Mouse (Mus musculus): ENCODE measurements around the gene Prtn3. TPM values are rescaled to one million over a fixed set of nuclear protein-coding genes. Genes with fewer than 3 reads are reported as not detected.

Prtn3 gene
- 2.9 and 5.6 TPM in 2 replicates for polyA plus RNA-seq (2014; fragmentation: Nextera tagmentation; extraction: Ambion mirVana)

GRCm38 (mm10) chr10:79874290-79874862 is at the start of gene Prtn3, which contains the start of gene Plppr3:
Gene Prtn3, plus strand, starts transcription at chr10:79874476.
Gene Plppr3, minus strand, starts transcription at chr10:79874634.
- peak; percentile 77; the same call in 1 of the 2 replicates for ATAC-seq (ENCODE audit: insufficient number of reproducible peaks, insufficient read depth, low FRiP score, low read depth)
- Histone ChIP-seq H3K4me2 (replicated peaks; ENCODE audit: low read depth, low read length) (peak within 1 kb of the TSS; percentile 92), H3K4me3 (ENCODE audit: low read depth, low read length) (peak within 1 kb of the TSS; percentile 76), H3K27ac (ENCODE audit: low read length) (peak within 1 kb of the TSS; percentile 58), H3K4me1 (ENCODE audit: control insufficient read depth, insufficient read depth, low read length) (peaks cover 20% of the 10 kb centered on the region), H3K36me3 (ENCODE audit: control insufficient read depth, insufficient read depth, low read length) (no peaks in the 10 kb centered on the region), H3K9me3 (ENCODE audit: control insufficient read depth, low read depth, low read length) (no peaks in the 10 kb centered on the region), H3K9ac (replicated peaks; ENCODE audit: low read depth, low read length) (peak within 1 kb of the TSS; percentile 82), H3K27me3 (ENCODE audit: control insufficient read depth, insufficient read depth, low read length) (no peaks in the 10 kb centered on the region)
- under 1% methylated on average over 40 of the region's 57 CpGs for WGBS

- no peak for ATAC-seq (ENCODE audit: insufficient number of reproducible peaks, insufficient read depth, low FRiP score, low read depth)
- no peak overlapping the region for H3K27ac ChIP-seq (ENCODE audit: low read length)
- H3K4me1 ChIP-seq (ENCODE audit: control insufficient read depth, insufficient read depth, low read length): no peaks in the 10 kb centered on the region
- H3K9me3 ChIP-seq (ENCODE audit: control insufficient read depth, low read depth, low read length): no peaks in the 10 kb centered on the region
- H3K4me2 ChIP-seq (replicated peaks; ENCODE audit: low read depth, low read length): no peak overlapping the region
- WGBS: 88% methylated on average over 3 of the region's 3 CpGs
- H3K36me3 ChIP-seq (ENCODE audit: control insufficient read depth, insufficient read depth, low read length): no peaks in the 10 kb centered on the region
- no peaks in the 10 kb centered on the region for H3K27me3 ChIP-seq (ENCODE audit: control insufficient read depth, insufficient read depth, low read length)
- no peak overlapping the region for H3K4me3 ChIP-seq (ENCODE audit: low read depth, low read length)
- H3K9ac ChIP-seq (replicated peaks; ENCODE audit: low read depth, low read length): no peak overlapping the region
These were observed 42.7 kb upstream of the Prtn3 start for GRCm38 (mm10) chr10:79831583-79831982.

- 61% methylated on average over 7 of the region's 7 CpGs for WGBS
- no peaks in the 10 kb centered on the region for H3K27me3 ChIP-seq (ENCODE audit: control insufficient read depth, insufficient read depth, low read length)
- no peak overlapping the region for H3K4me3 ChIP-seq (ENCODE audit: low read depth, low read length)
- no peaks in the 10 kb centered on the region for H3K36me3 ChIP-seq (ENCODE audit: control insufficient read depth, insufficient read depth, low read length)
- H3K9ac ChIP-seq (replicated peaks; ENCODE audit: low read depth, low read length): no peak overlapping the region
- no peak overlapping the region for H3K27ac ChIP-seq (ENCODE audit: low read length)
- no peaks in the 10 kb centered on the region for H3K4me1 ChIP-seq (ENCODE audit: control insufficient read depth, insufficient read depth, low read length)
- no peak for ATAC-seq (ENCODE audit: insufficient number of reproducible peaks, insufficient read depth, low FRiP score, low read depth)
- H3K9me3 ChIP-seq (ENCODE audit: control insufficient read depth, low read depth, low read length): no peaks in the 10 kb centered on the region
- H3K4me2 ChIP-seq (replicated peaks; ENCODE audit: low read depth, low read length): no peak overlapping the region
These were observed 42.1 kb upstream of the Prtn3 start for GRCm38 (mm10) chr10:79832026-79832785.

- 72% methylated on average over 9 of the region's 9 CpGs for WGBS
- no peak overlapping the region for H3K4me3 ChIP-seq (ENCODE audit: low read depth, low read length)
- no peaks in the 10 kb centered on the region for H3K9me3 ChIP-seq (ENCODE audit: control insufficient read depth, low read depth, low read length)
- ATAC-seq (ENCODE audit: insufficient number of reproducible peaks, insufficient read depth, low FRiP score, low read depth): no peak
- no peaks in the 10 kb centered on the region for H3K27me3 ChIP-seq (ENCODE audit: control insufficient read depth, insufficient read depth, low read length)
- no peak overlapping the region for H3K9ac ChIP-seq (replicated peaks; ENCODE audit: low read depth, low read length)
- H3K4me1 ChIP-seq (ENCODE audit: control insufficient read depth, insufficient read depth, low read length): no peaks in the 10 kb centered on the region
- H3K36me3 ChIP-seq (ENCODE audit: control insufficient read depth, insufficient read depth, low read length): no peaks in the 10 kb centered on the region
- H3K4me2 ChIP-seq (replicated peaks; ENCODE audit: low read depth, low read length): no peak overlapping the region
- no peak overlapping the region for H3K27ac ChIP-seq (ENCODE audit: low read length)
These were observed 41.5 kb upstream of the Prtn3 start for GRCm38 (mm10) chr10:79832786-79833181.

- Histone ChIP-seq H3K9me3 (ENCODE audit: control insufficient read depth, low read depth, low read length) (no peaks in the 10 kb centered on the region), H3K4me3 (ENCODE audit: low read depth, low read length) (no peak overlapping the region), H3K4me1 (ENCODE audit: control insufficient read depth, insufficient read depth, low read length) (no peaks in the 10 kb centered on the region), H3K9ac (replicated peaks; ENCODE audit: low read depth, low read length) (no peak overlapping the region), H3K27ac (ENCODE audit: low read length) (no peak overlapping the region), H3K36me3 (ENCODE audit: control insufficient read depth, insufficient read depth, low read length) (no peaks in the 10 kb centered on the region), H3K27me3 (ENCODE audit: control insufficient read depth, insufficient read depth, low read length) (no peaks in the 10 kb centered on the region), H3K4me2 (replicated peaks; ENCODE audit: low read depth, low read length) (no peak overlapping the region)
- WGBS: 22% methylated on average over 9 of the region's 9 CpGs
- peak; percentile 49; the same call in 1 of the 2 replicates for ATAC-seq (ENCODE audit: insufficient number of reproducible peaks, insufficient read depth, low FRiP score, low read depth)
These were observed 39.4 kb upstream of the Prtn3 start for GRCm38 (mm10) chr10:79834769-79835398.

GRCm38 (mm10) chr10:79836918-79837317 is 37.4 kb upstream of the Prtn3 start:
- no peaks in the 10 kb centered on the region for H3K27me3 ChIP-seq (ENCODE audit: control insufficient read depth, insufficient read depth, low read length)
- H3K4me3 ChIP-seq (ENCODE audit: low read depth, low read length): no peak overlapping the region
- H3K4me2 ChIP-seq (replicated peaks; ENCODE audit: low read depth, low read length): no peak overlapping the region
- no peaks in the 10 kb centered on the region for H3K9me3 ChIP-seq (ENCODE audit: control insufficient read depth, low read depth, low read length)
- H3K36me3 ChIP-seq (ENCODE audit: control insufficient read depth, insufficient read depth, low read length): no peaks in the 10 kb centered on the region
- no peak overlapping the region for H3K27ac ChIP-seq (ENCODE audit: low read length)
- H3K4me1 ChIP-seq (ENCODE audit: control insufficient read depth, insufficient read depth, low read length): peaks cover 12% of the 10 kb centered on the region; the same call in 1 of the 2 replicates
- no peak for ATAC-seq (ENCODE audit: insufficient number of reproducible peaks, insufficient read depth, low FRiP score, low read depth)
- no peak overlapping the region for H3K9ac ChIP-seq (replicated peaks; ENCODE audit: low read depth, low read length)
- 94% methylated on average over 3 of the region's 3 CpGs for WGBS

GRCm38 (mm10) chr10:79838151-79838550 is 36.1 kb upstream of the Prtn3 start:
- Histone ChIP-seq H3K27ac (ENCODE audit: low read length) (no peak overlapping the region), H3K4me1 (ENCODE audit: control insufficient read depth, insufficient read depth, low read length) (peaks cover 20% of the 10 kb centered on the region; the same call in 1 of the 2 replicates), H3K4me3 (ENCODE audit: low read depth, low read length) (no peak overlapping the region), H3K36me3 (ENCODE audit: control insufficient read depth, insufficient read depth, low read length) (no peaks in the 10 kb centered on the region), H3K27me3 (ENCODE audit: control insufficient read depth, insufficient read depth, low read length) (no peaks in the 10 kb centered on the region), H3K9me3 (ENCODE audit: control insufficient read depth, low read depth, low read length) (no peaks in the 10 kb centered on the region), H3K4me2 (replicated peaks; ENCODE audit: low read depth, low read length) (no peak overlapping the region), H3K9ac (replicated peaks; ENCODE audit: low read depth, low read length) (no peak overlapping the region)
- WGBS: 51% methylated on average over 2 of the region's 2 CpGs
- ATAC-seq (ENCODE audit: insufficient number of reproducible peaks, insufficient read depth, low FRiP score, low read depth): no peak

- ATAC-seq (ENCODE audit: insufficient number of reproducible peaks, insufficient read depth, low FRiP score, low read depth): no peak
These were observed 34.2 kb upstream of the Prtn3 start for GRCm38 (mm10) chr10:79840091-79840490.

More at GRCm38 (mm10) chr10:79840091-79840490, 34.2 kb upstream of the Prtn3 start:
- 89% methylated on average over 3 of the region's 3 CpGs for WGBS
- Histone ChIP-seq H3K27me3 (ENCODE audit: control insufficient read depth, insufficient read depth, low read length) (no peaks in the 10 kb centered on the region), H3K4me3 (ENCODE audit: low read depth, low read length) (0 out of 2 replicates have a peak overlapping the region, but pooled peaks have one; percentile 30), H3K9ac (replicated peaks; ENCODE audit: low read depth, low read length) (no peak overlapping the region), H3K9me3 (ENCODE audit: control insufficient read depth, low read depth, low read length) (no peaks in the 10 kb centered on the region), H3K4me1 (ENCODE audit: control insufficient read depth, insufficient read depth, low read length) (peaks cover 27% of the 10 kb centered on the region; the same call in 1 of the 2 replicates), H3K36me3 (ENCODE audit: control insufficient read depth, insufficient read depth, low read length) (no peaks in the 10 kb centered on the region), H3K4me2 (replicated peaks; ENCODE audit: low read depth, low read length) (peak overlapping the region; percentile 84; the same call in 1 of the 2 replicates), H3K27ac (ENCODE audit: low read length) (peak overlapping the region; percentile 91)

Data from stomach, embryonic 14.5 days (tissue).